Mouse (Mus musculus): ENCODE data around the gene Frs2.

GRCm38 (mm10) chr10:117103854-117104598, 44.3 kb downstream of the Frs2 start:
- TF ChIP-seq POLR2A (IDR thresholded peaks at IDR 0.05; ENCODE audit: borderline replicate concordance, extremely low read depth, low read depth, low read length) (no peak), CTCF (IDR thresholded peaks at IDR 0.05; ENCODE audit: insufficient read depth, low read length) (no peak)
